Mouse (Mus musculus) liver, embryonic 14.5 days (tissue): ENCODE data around the gene Ak3.

ENCODE experiments used
- CTCF ChIP-seq: IDR thresholded peaks from 2 replicates; pipeline ENCODE4 v1.5.1; 2016; ENCODE audit warnings: antibody characterized with exemption, low read depth, control low read depth
- EP300 ChIP-seq: IDR thresholded peaks from 2 replicates; pipeline ENCODE4 v1.6.1; 2016; ENCODE audit warnings: antibody characterized with exemption, low read depth

- no peak for TF ChIP-seq CTCF
- TF ChIP-seq EP300 = no peak
Observed at GRCm38 (mm10) chr19:29014466-29015055, 33.2 kb downstream of the Ak3 start.
